Mouse (Mus musculus) forebrain, embryonic 14.5 days (tissue): Measurements from ENCODE around the gene Cdhr4. TPM values are rescaled to one million over a fixed set of nuclear protein-coding genes. Genes with fewer than 3 reads are reported as not detected.
A peak's percentile ranks its signal among the peaks of the same experiment; 100 is the strongest.

Experiments used
- ATAC-seq: fragments of 200-750 bp; cut with Nextera tagmentation; 2 replicates; pipeline ENCODE4 v1.8.0; 2017; ENCODE audit warnings: mild to moderate bottlenecking, moderate library complexity
- DNase-seq: peaks from one replicate; pipeline ENCODE4 v3.0.0-alpha.2; 2015; ENCODE audit warnings: low spot score
- H3K27ac ChIP-seq: fragments of 300-500 bp; sonication (generic); 2 replicates; pipeline ENCODE4 v1.5.1; 2014; ENCODE audit warnings: low read depth, mild to moderate bottlenecking, control low read depth, low read length, moderate library complexity
- H3K27me3 ChIP-seq: fragments of 300-500 bp; sonication (generic); replicated peaks from 2 replicates; pipeline ENCODE4 v1.6.1; 2014; ENCODE audit warnings: low read length, control low read depth, mixed read lengths; ENCODE audit not compliant: control insufficient read depth, insufficient read depth
- H3K36me3 ChIP-seq: fragments of 300-500 bp; sonication (generic); 2 replicates; pipeline ENCODE4 v1.6.1; 2014; ENCODE audit warnings: low read length, control low read depth; ENCODE audit not compliant: control insufficient read depth, insufficient read depth
- H3K4me1 ChIP-seq: fragments of 300-500 bp; sonication (generic); 2 replicates; pipeline ENCODE4 v1.6.1; 2014; ENCODE audit warnings: antibody characterized with exemption, low read length, control low read depth; ENCODE audit not compliant: control insufficient read depth, insufficient read depth
- H3K4me2 ChIP-seq: fragments of 300-500 bp; sonication (generic); 2 replicates; pipeline ENCODE4 v1.6.1; 2014; ENCODE audit warnings: mild to moderate bottlenecking, control low read depth, low read length
- H3K4me3 ChIP-seq: fragments of 300-500 bp; sonication (generic); 2 replicates; pipeline ENCODE4 v1.5.1; 2014; ENCODE audit warnings: low read depth, low read length, control low read depth
- H3K9ac ChIP-seq: fragments of 300-500 bp; sonication (generic); 2 replicates; pipeline ENCODE4 v1.6.1; 2014; ENCODE audit warnings: mild to moderate bottlenecking, low read length, control low read depth, moderate library complexity
- H3K9me3 ChIP-seq: fragments of 300-500 bp; sonication (generic); replicated peaks from 2 replicates; pipeline ENCODE4 v1.6.1; 2016; ENCODE audit warnings: low read length, control low read depth, mixed read lengths; ENCODE audit not compliant: control insufficient read depth
- WGBS: fragments of 180-500 bp; shearing (Covaris S2); extraction: QIAGEN DNeasy Blood & Tissue Kit; methylation state at CpG from one replicate; pipeline ENCODE4 v1.1.7; 2014; 5-methylcytosine and 5-hydroxymethylcytosine counted together
- polyA plus RNA-seq: library from polyadenylated mRNA; unstranded; fragments of >200 nt; fragmentation: Nextera tagmentation; extraction: Ambion mirVana; gene quantifications from 2 replicates; pipeline ENCODE4 v1.2.1, GENCODE M21; 2014

Cdhr4 gene
- polyA plus RNA-seq, 1 experiment from 2014 or later = 1.2 TPM

DNA sequence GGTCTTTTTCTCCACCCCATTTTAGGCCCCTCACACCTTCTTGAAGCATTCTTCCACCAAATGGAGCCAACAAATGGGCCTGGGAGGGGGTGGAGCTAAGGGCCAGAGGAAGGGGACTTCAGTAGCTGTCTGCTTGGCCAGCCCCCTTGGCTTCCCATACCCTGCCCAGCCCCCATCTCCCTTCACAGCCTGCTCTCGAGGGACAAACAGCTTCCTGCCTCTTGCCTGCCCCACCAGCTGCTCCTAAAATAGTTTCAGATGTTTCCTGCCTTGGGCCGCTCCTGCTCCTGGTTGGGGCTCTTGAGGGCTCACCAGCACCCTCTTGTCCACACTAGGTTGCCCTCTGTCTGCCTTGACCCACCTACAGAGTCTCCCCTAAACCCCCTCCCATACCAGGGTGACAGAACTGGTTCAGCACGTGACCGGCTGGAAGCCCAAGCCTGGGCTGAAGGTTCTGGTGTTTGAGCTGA is 8.8 kb upstream of the Cdhr4 start:
- WGBS = 51% methylated on average over 4 of the region's 4 CpGs
- Histone ChIP-seq H3K27me3 (no peaks in the 10 kb centered on the region), H3K9me3 (no peaks in the 10 kb centered on the region), H3K9ac (no peak overlapping the region), H3K4me1 (peaks cover 6% of the 10 kb centered on the region), H3K4me3 (no peak overlapping the region), H3K4me2 (peak overlapping the region; percentile 1; the same call in 1 of the 2 replicates), H3K36me3 (no peaks in the 10 kb centered on the region), H3K27ac (peak overlapping the region; percentile 55; the same call in 1 of the 2 replicates)
- no peak for ATAC-seq
- peak; percentile 19 for DNase-seq

DNA sequence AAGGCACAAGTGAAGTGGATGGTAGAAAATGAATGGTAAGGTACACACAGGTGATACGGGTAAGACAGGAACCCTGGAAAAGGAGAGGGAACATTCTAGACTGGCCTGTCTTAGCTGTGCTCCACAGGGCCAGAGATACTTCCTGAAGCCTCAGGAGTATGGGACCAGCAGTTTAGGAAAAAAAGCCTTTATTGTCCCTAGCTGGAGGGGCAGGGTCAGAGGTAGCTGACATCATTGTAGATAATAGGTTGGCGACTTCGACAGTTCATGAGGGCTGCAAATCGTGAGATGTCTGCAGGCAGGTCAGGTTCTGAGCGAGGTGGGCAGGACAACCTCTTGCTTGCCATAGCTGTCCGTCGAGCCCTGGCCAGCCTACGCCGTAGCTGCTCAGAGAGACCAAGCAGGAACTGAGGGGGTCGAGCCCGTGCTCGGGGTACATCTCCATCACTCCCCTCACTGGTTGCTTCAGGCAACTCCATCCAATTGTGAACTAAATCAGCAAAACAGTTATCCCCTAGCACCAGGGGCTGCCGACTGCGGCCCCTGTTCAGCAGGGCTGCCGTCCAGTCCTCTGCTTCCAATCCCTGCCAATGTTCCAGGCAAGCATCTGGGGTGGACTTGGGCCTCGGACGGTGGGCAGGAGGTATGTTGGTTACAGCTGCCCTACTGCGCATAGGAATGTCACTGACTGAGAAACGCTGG is 8.1 kb upstream of the Cdhr4 start:
- H3K4me2 ChIP-seq = peak overlapping the region; percentile 84
- no peaks in the 10 kb centered on the region for H3K36me3 ChIP-seq
- H3K9me3 ChIP-seq = no peaks in the 10 kb centered on the region
- no peak overlapping the region for H3K9ac ChIP-seq
- H3K4me1 ChIP-seq = peaks cover 6% of the 10 kb centered on the region
- no peaks in the 10 kb centered on the region for H3K27me3 ChIP-seq
- H3K27ac ChIP-seq = no peak overlapping the region
- 83% methylated on average over 19 of the region's 19 CpGs for WGBS
- ATAC-seq (no peak), DNase-seq (no peak)
- H3K4me3 ChIP-seq = no peak overlapping the region

DNA sequence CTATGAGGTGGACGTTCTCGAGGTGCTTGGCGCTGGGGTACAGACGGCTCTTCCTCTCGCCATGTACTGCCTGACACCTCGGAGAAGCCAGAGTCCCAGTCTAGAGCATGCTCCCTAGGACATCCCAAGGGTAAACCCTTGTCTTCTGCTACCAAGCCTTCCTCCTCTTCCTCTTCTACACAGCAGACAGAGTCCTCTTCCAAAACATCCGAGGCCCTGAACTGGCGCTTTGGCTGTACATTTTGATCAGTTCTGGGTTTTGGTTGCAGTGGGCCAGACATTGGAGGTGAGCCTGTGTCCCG is 7.6 kb upstream of the Cdhr4 start:
- WGBS = 75% methylated on average over 9 of the region's 9 CpGs
- no peak overlapping the region for H3K27ac ChIP-seq

DNA sequence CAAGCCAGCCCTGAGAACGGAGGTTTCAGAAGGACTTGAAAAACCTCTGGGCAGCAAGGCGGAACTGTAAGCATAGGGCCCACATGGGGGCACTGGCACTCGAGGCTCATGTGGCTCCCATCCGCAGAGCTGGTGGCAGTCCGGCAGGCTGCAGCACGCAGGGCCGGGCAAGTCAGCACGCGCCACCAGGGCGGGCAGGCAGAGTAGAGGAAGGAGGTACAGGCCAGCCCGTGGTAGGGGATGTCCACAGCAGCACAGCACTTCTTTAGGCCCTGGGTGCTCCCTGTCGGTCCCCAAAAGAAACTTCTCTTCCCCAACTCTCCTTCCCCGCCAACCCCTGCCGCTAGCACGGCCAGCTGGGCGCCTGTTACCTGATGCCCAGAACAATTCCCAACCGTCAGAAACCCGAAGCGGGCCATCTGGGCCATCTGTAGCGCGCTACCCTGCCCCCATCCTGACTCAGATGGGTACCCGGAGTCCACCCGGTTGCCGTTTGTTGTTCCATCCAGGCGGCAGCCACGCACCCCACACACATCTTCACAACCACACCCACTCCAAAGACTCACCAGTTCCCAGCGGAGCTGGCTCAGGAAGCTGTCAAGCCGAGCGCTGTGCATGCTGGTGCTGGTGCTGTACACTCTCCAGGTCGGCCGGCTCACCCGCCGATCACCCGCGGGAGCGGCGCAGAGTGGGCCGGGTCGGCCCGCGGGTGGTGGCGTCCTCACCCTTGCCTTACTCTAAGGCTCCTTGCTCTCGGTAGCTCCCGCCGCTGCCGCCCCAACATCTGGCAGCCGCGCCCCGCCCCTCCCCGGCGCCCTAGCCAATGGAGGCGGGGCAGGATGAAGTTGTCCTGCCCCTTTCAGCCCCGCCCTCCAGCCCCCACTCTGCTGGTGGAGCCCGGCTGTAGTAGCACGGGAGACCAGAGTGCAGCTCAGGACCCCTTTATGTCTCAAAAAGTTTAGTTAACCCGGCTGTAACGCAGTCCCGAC is 6.9 kb upstream of the Cdhr4 start, which contains the start of gene Inka1:
Inka1 (minus strand) TSS at position 749 of the 989 bp plus-strand sequence.
- H3K4me2 ChIP-seq = peak within 1 kb of the TSS; percentile 84
- H3K4me3 ChIP-seq = peak within 1 kb of the TSS; percentile 49
- H3K27ac ChIP-seq = no peak within 1 kb of the TSS
- DNase-seq (peak; percentile 77), ATAC-seq (peak; percentile 80)
- H3K27me3 ChIP-seq = no peaks in the 10 kb centered on the region
- under 1% methylated on average over 57 of the region's 58 CpGs for WGBS
- peaks cover 6% of the 10 kb centered on the region for H3K4me1 ChIP-seq
- H3K9me3 ChIP-seq = no peaks in the 10 kb centered on the region
- H3K36me3 ChIP-seq = no peaks in the 10 kb centered on the region
- H3K9ac ChIP-seq = peak within 1 kb of the TSS; percentile 56

More for the DNA sequence above, 7.6 kb upstream of the Cdhr4 start:
- peak overlapping the region; percentile 84 for H3K4me2 ChIP-seq
- peak overlapping the region; percentile 49 for H3K4me3 ChIP-seq
- H3K9me3 ChIP-seq = no peaks in the 10 kb centered on the region
- H3K9ac ChIP-seq = peak overlapping the region; percentile 56
- DNase-seq = no peak
- H3K27me3 ChIP-seq = no peaks in the 10 kb centered on the region
- H3K36me3 ChIP-seq = no peaks in the 10 kb centered on the region
- H3K4me1 ChIP-seq = peaks cover 6% of the 10 kb centered on the region
- ATAC-seq = no peak

DNA sequence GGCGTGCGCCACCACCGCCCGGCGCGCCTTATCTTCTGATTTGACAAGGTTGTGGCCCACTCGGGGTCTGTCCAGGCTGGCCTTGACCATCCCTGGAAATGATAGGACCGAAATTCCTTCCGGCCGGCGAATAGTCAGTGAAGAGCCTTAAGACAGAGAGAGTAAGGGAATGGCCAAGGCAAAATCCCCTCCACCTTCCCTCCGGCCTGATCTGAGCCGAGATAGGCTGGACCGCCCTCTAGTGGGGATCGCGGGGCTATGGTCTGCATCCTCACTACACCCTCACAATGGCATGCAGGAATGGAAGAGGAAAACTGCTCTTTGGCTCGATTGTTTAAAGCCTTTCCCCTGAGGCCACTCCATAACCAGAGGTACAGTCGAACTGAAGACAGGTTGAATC is 5.9 kb upstream of the Cdhr4 start:
- H3K4me3 ChIP-seq = peak overlapping the region; percentile 49; the same call in 1 of the 2 replicates
- no peak overlapping the region for H3K9ac ChIP-seq
- WGBS = 7% methylated on average over 18 of the region's 18 CpGs
- no peaks in the 10 kb centered on the region for H3K27me3 ChIP-seq
- H3K27ac ChIP-seq = no peak overlapping the region
- H3K36me3 ChIP-seq = no peaks in the 10 kb centered on the region
- DNase-seq = peak; percentile 83
- peaks cover 6% of the 10 kb centered on the region for H3K4me1 ChIP-seq
- ATAC-seq = peak; percentile 69
- peak overlapping the region; percentile 84 for H3K4me2 ChIP-seq
- no peaks in the 10 kb centered on the region for H3K9me3 ChIP-seq

DNA sequence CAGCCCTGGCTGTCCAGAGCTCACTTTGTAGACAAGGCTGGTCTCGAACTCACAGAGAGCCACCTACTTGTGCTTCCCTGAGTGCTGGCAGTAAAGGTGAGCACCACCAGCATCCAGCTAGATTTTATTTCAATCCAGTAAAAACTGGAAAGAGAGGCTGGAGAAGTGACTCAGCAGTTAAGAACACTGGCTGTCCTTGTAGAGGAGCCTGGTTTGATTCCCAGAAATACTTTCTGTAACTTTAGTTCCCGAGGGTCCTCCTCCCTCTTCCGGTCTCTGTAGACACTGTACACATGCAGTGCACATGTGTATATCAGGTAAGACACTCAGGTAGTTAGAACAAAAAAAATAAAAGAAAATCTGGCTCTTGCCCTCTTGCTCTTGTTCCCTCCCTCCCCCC is 4.3 kb upstream of the Cdhr4 start:
- H3K27me3 ChIP-seq = no peaks in the 10 kb centered on the region
- H3K4me1 ChIP-seq = peaks cover 4% of the 10 kb centered on the region
- no peak overlapping the region for H3K4me2 ChIP-seq
- no peak overlapping the region for H3K9ac ChIP-seq
- H3K27ac ChIP-seq = no peak overlapping the region
- no peaks in the 10 kb centered on the region for H3K9me3 ChIP-seq
- no peak for ATAC-seq
- 81% methylated on average over 3 of the region's 3 CpGs for WGBS
- no peaks in the 10 kb centered on the region for H3K36me3 ChIP-seq
- DNase-seq = no peak
- no peak overlapping the region for H3K4me3 ChIP-seq

DNA sequence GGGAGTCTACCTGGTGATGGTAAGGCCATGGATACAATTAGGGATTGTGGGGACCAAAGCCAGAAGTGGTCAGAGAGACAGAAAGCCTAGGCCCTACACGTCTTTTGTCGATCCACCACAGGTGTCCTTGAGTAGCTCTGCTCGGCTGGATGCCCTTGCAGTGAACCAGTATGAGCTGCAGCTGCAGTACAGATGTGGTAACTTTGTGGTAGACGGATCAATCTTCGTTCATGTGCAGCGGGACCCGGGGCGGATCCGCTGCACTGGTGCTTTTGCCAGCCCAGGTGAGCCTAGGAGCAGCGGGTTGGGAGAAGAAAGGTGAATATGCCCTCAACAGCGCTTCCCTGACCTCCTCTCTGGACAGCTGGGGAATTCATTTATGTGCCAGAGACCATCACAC is 716 bp downstream of the Cdhr4 start:
- ATAC-seq (no peak), DNase-seq (no peak)
- H3K9ac ChIP-seq = no peak overlapping the region
- H3K27me3 ChIP-seq = no peaks in the 10 kb centered on the region
- H3K9me3 ChIP-seq = no peaks in the 10 kb centered on the region
- no peak overlapping the region for H3K4me2 ChIP-seq
- no peak overlapping the region for H3K4me3 ChIP-seq
- H3K36me3 ChIP-seq = no peaks in the 10 kb centered on the region
- no peaks in the 10 kb centered on the region for H3K4me1 ChIP-seq
- H3K27ac ChIP-seq = no peak overlapping the region
- WGBS = 76% methylated on average over 11 of the region's 11 CpGs

DNA sequence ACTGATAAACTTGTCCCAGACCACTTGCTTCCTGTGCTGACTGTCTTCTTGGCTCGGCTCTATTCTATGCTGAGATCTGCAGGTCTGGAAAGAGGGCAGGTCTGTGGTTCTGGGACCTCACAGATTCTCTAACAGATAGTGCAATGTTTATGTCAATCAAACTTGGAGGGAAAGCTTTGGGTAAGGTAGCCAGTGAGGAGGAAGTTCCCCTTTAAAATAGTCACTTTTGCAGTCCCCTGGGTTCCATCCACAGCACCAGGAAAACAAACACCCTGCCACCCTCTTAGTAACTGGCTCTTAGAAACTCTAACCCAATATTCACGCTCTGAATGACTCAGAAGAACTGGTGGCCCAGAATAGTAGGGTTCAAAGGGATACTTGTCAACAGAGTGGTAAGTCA is 2.2 kb downstream of the Cdhr4 start:
- Histone ChIP-seq H3K9me3 (no peaks in the 10 kb centered on the region), H3K4me3 (no peak overlapping the region), H3K27me3 (no peaks in the 10 kb centered on the region), H3K36me3 (no peaks in the 10 kb centered on the region), H3K4me2 (no peak overlapping the region), H3K4me1 (no peaks in the 10 kb centered on the region), H3K27ac (no peak overlapping the region), H3K9ac (no peak overlapping the region)
- WGBS = 72% methylated on average over 2 of the region's 2 CpGs
- ATAC-seq = no peak
- DNase-seq = no peak
